Mouse (Mus musculus): ENCODE results near the gene Ctnnbip1. TPM values are rescaled to one million over a fixed set of nuclear protein-coding genes. Genes with fewer than 3 reads are reported as not detected.

Ctnnbip1 gene
- total and polyA plus RNA-seq, 2 experiments from 2014 or later, result 31.8 to 53.6 TPM

GRCm38 (mm10) chr4:149485053-149485824 is 32.8 kb upstream of the Ctnnbip1 start, which contains the start of the genes Nmnat1 and Lzic:
Gene Nmnat1, minus strand, starts transcription at chr4:149485202.
Gene Lzic, plus strand, starts transcription at chr4:149485229.
- Histone ChIP-seq H3K9ac (replicated peaks; ENCODE audit: low read depth, low read length) (peak within 1 kb of the TSS; percentile 76), H3K27ac (ENCODE audit: low read depth) (peak within 1 kb of the TSS; percentile 88), H3K4me2 (ENCODE audit: low read depth, low read length) (peak within 1 kb of the TSS; percentile 84), H3K4me1 (ENCODE audit: control insufficient read depth, insufficient read depth) (peaks cover 14% of the 10 kb centered on the region), H3K36me3 (replicated peaks; ENCODE audit: control insufficient read depth, insufficient read depth, low read length) (peaks cover 37% of the 10 kb centered on the region), H3K9me3 (replicated peaks; ENCODE audit: control insufficient read depth, low read length) (no peaks in the 10 kb centered on the region), H3K4me3 (ENCODE audit: low read depth, low read length) (peak within 1 kb of the TSS; percentile 77), H3K27me3 (ENCODE audit: control insufficient read depth, insufficient read depth, low read length) (no peaks in the 10 kb centered on the region)
- TF ChIP-seq CTCF (IDR thresholded peaks at IDR 0.05; ENCODE audit: low read depth), result peak; percentile 15; the same call in 1 of the 2 replicates
- TF ChIP-seq EP300 (IDR thresholded peaks at IDR 0.05; ENCODE audit: low read depth), result no peak
- DNase-seq (ENCODE audit: low spot score), result peak; percentile 90
- peak; percentile 98 for ATAC-seq (ENCODE audit: insufficient read depth, low read depth)
- WGBS, result under 1% methylated on average over 60 of the region's 60 CpGs

- DNase-seq (ENCODE audit: low spot score) (peak; percentile 63), ATAC-seq (ENCODE audit: insufficient read depth, low read depth) (no peak)
- Histone ChIP-seq H3K4me1 (ENCODE audit: control insufficient read depth, insufficient read depth) (peaks cover 14% of the 10 kb centered on the region), H3K27me3 (ENCODE audit: control insufficient read depth, insufficient read depth, low read length) (no peaks in the 10 kb centered on the region), H3K36me3 (replicated peaks; ENCODE audit: control insufficient read depth, insufficient read depth, low read length) (peaks cover 37% of the 10 kb centered on the region), H3K9me3 (replicated peaks; ENCODE audit: control insufficient read depth, low read length) (no peaks in the 10 kb centered on the region), H3K9ac (replicated peaks; ENCODE audit: low read depth, low read length) (peak overlapping the region; percentile 76), H3K27ac (ENCODE audit: low read depth) (peak overlapping the region; percentile 88), H3K4me3 (ENCODE audit: low read depth, low read length) (peak overlapping the region; percentile 77), H3K4me2 (ENCODE audit: low read depth, low read length) (peak overlapping the region; percentile 84)
- TF ChIP-seq CTCF (IDR thresholded peaks at IDR 0.05; ENCODE audit: low read depth) (peak; percentile 40), EP300 (IDR thresholded peaks at IDR 0.05; ENCODE audit: low read depth) (no peak)
- WGBS, result under 1% methylated on average over 10 of the region's 10 CpGs
These were observed 32.2 kb upstream of the Ctnnbip1 start for GRCm38 (mm10) chr4:149485825-149486206.

GRCm38 (mm10) chr4:149487729-149488128 is 30.3 kb upstream of the Ctnnbip1 start:
- Histone ChIP-seq H3K9me3 (replicated peaks; ENCODE audit: control insufficient read depth, low read length) (no peaks in the 10 kb centered on the region), H3K4me2 (ENCODE audit: low read depth, low read length) (no peak overlapping the region), H3K9ac (replicated peaks; ENCODE audit: low read depth, low read length) (no peak overlapping the region), H3K27me3 (ENCODE audit: control insufficient read depth, insufficient read depth, low read length) (no peaks in the 10 kb centered on the region), H3K4me3 (ENCODE audit: low read depth, low read length) (no peak overlapping the region), H3K27ac (ENCODE audit: low read depth) (no peak overlapping the region), H3K36me3 (replicated peaks; ENCODE audit: control insufficient read depth, insufficient read depth, low read length) (peaks cover 53% of the 10 kb centered on the region), H3K4me1 (ENCODE audit: control insufficient read depth, insufficient read depth) (peaks cover 14% of the 10 kb centered on the region)
- no peak for ATAC-seq (ENCODE audit: insufficient read depth, low read depth)
- 92% methylated on average over 12 of the region's 12 CpGs for WGBS
- DNase-seq (ENCODE audit: low spot score), result no peak
- no peak for TF ChIP-seq CTCF (IDR thresholded peaks at IDR 0.05; ENCODE audit: low read depth)
- TF ChIP-seq EP300 (IDR thresholded peaks at IDR 0.05; ENCODE audit: low read depth), result no peak

- Histone ChIP-seq H3K36me3 (replicated peaks; ENCODE audit: control insufficient read depth, insufficient read depth, low read length) (peaks cover 71% of the 10 kb centered on the region), H3K4me1 (ENCODE audit: control insufficient read depth, insufficient read depth) (peaks cover 6% of the 10 kb centered on the region), H3K27me3 (ENCODE audit: control insufficient read depth, insufficient read depth, low read length) (no peaks in the 10 kb centered on the region), H3K9ac (replicated peaks; ENCODE audit: low read depth, low read length) (no peak overlapping the region), H3K4me2 (ENCODE audit: low read depth, low read length) (no peak overlapping the region), H3K4me3 (ENCODE audit: low read depth, low read length) (no peak overlapping the region), H3K27ac (ENCODE audit: low read depth) (peak overlapping the region; percentile 38; the same call in 1 of the 2 replicates), H3K9me3 (replicated peaks; ENCODE audit: control insufficient read depth, low read length) (no peaks in the 10 kb centered on the region)
- DNase-seq (ENCODE audit: low spot score) (peak; percentile 41), ATAC-seq (ENCODE audit: insufficient read depth, low read depth) (peak; percentile 57)
- TF ChIP-seq CTCF (IDR thresholded peaks at IDR 0.05; ENCODE audit: low read depth), result no peak
- TF ChIP-seq EP300 (IDR thresholded peaks at IDR 0.05; ENCODE audit: low read depth), result no peak
- 82% methylated on average over 14 of the region's 14 CpGs for WGBS
These were observed 28.4 kb upstream of the Ctnnbip1 start for GRCm38 (mm10) chr4:149489415-149490240.

- WGBS, result 100% methylated on average over 3 of the region's 3 CpGs
- peaks cover 4% of the 10 kb centered on the region; the same call in 1 of the 2 replicates for H3K4me1 ChIP-seq (ENCODE audit: control insufficient read depth, insufficient read depth)
- H3K9ac ChIP-seq (replicated peaks; ENCODE audit: low read depth, low read length), result no peak overlapping the region
- no peak overlapping the region for H3K27ac ChIP-seq (ENCODE audit: low read depth)
- no peak for TF ChIP-seq EP300 (IDR thresholded peaks at IDR 0.05; ENCODE audit: low read depth)
- no peak for TF ChIP-seq CTCF (IDR thresholded peaks at IDR 0.05; ENCODE audit: low read depth)
- H3K4me3 ChIP-seq (ENCODE audit: low read depth, low read length), result no peak overlapping the region
- DNase-seq (ENCODE audit: low spot score), result no peak
- ATAC-seq (ENCODE audit: insufficient read depth, low read depth), result no peak
- H3K9me3 ChIP-seq (replicated peaks; ENCODE audit: control insufficient read depth, low read length), result no peaks in the 10 kb centered on the region
- H3K4me2 ChIP-seq (ENCODE audit: low read depth, low read length), result no peak overlapping the region
- H3K27me3 ChIP-seq (ENCODE audit: control insufficient read depth, insufficient read depth, low read length), result no peaks in the 10 kb centered on the region
- peaks cover 85% of the 10 kb centered on the region for H3K36me3 ChIP-seq (replicated peaks; ENCODE audit: control insufficient read depth, insufficient read depth, low read length)
These were observed 26.9 kb upstream of the Ctnnbip1 start for GRCm38 (mm10) chr4:149491151-149491550.

All from heart, postnatal 0 days (tissue).